ENCODE assay signal across 10 mouse cellular contexts in the genomic region with DNA sequence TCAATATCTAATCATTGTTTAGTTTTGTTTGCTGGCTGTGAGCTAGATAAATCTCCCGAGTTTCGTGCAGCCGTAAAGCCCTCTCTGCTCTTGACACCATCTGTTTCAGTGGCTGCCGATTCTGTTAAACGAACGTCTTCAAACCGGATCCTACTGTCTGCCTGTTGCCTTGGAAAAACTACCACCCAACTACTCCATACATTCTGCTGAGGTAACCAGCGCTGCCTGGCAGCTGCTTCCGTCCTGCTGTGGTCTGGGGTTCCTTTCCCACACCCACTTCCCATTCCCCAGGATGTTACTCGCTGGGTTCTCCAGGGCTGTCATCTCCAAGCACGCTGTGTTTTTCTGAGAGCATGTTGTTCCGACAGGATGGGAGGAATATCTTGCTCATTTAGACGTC.
DNase-seq lines count a peak whose midpoint lies in the region; ATAC-seq and TF ChIP-seq lines count a peak whose summit lies in the region.
"Had no signal": no experiment of that assay in that cellular context is flagged by ENCODE, and none has a peak within 500 bp of the region (broad histone marks: within the 10 kb centered on the region; RNA-seq: fewer than 3 reads in every experiment).

No protein-coding gene starts in this region.

- no peaks in the 10 kb centered on the region for H3K9me3 ChIP-seq in intestine, embryonic 14.5 days (ENCODE audit: control insufficient read depth, low read length)
- no peaks in the 10 kb centered on the region for H3K9me3 ChIP-seq in intestine, postnatal 0 days (ENCODE audit: control insufficient read depth)
- no peaks in the 10 kb centered on the region for H3K9me3 ChIP-seq in hindbrain, embryonic 16.5 days (ENCODE audit: control insufficient read depth, low read length)
- H3K9me3 ChIP-seq: embryonic facial prominence, embryonic 12.5 days had no signal

- no peak overlapping the region for H3K4me3 ChIP-seq in intestine, embryonic 14.5 days (ENCODE audit: low read depth, low read length)
- H3K4me3 ChIP-seq in intestine, postnatal 0 days (ENCODE audit: low read depth, low read length) = no peak overlapping the region
- no peak overlapping the region for H3K4me3 ChIP-seq in hindbrain, embryonic 16.5 days (ENCODE audit: low read length)
- H3K4me3 ChIP-seq: embryonic facial prominence, embryonic 12.5 days had no signal

- intact Hi-C loops in heart, postnatal 36 days (cut with DNase I) = no loop called here

- H3K4me1 ChIP-seq in intestine, embryonic 14.5 days (replicated peaks; ENCODE audit: control insufficient read depth, insufficient read depth, low read length) = 0 out of 2 replicates have a peak, but pooled peaks cover 2% of the 10 kb centered on the region
- no peaks in the 10 kb centered on the region for H3K4me1 ChIP-seq in intestine, postnatal 0 days (replicated peaks; ENCODE audit: control insufficient read depth, insufficient read depth, low read length)
- no peaks in the 10 kb centered on the region for H3K4me1 ChIP-seq in hindbrain, embryonic 16.5 days (ENCODE audit: control insufficient read depth, insufficient read depth, low read depth, low read length)
- H3K4me1 ChIP-seq: embryonic facial prominence, embryonic 12.5 days had no signal

- no peak for DNase-seq in intestine, embryonic 14.5 days (ENCODE audit: low spot score)
- DNase-seq in heart, postnatal 36 days = peak; percentile 18 to 23
- peak; percentile 18 for DNase-seq in lung, postnatal 14 days
- DNase-seq in urinary bladder, postnatal 4 days (ENCODE audit: low spot score in 2 of 2) = no peak
- no peak for DNase-seq in ovary, postnatal 36 days (ENCODE audit: low spot score)
- DNase-seq: adrenal gland, postnatal 36 days had no signal

- no peak for ATAC-seq in intestine, embryonic 14.5 days (replicated peaks; ENCODE audit: low FRiP score, low TSS enrichment, low read depth)
- ATAC-seq in intestine, postnatal 0 days = no peak
- peak; percentile 45; the same call in 1 of the 2 replicates for ATAC-seq in granulocyte monocyte progenitor cell, adult 5-6 weeks (replicated peaks; ENCODE audit: poor library complexity, severe bottlenecking)
- ATAC-seq in hindbrain, embryonic 16.5 days = no peak

- H3K4me2 ChIP-seq in intestine, embryonic 14.5 days (ENCODE audit: low read length) = peak overlapping the region; percentile 33
- H3K4me2 ChIP-seq in intestine, postnatal 0 days (replicated peaks; ENCODE audit: low read depth) = no peak overlapping the region
- no peak overlapping the region; the same call in 1 of the 2 replicates for H3K4me2 ChIP-seq in hindbrain, embryonic 16.5 days (ENCODE audit: low read length)
- H3K4me2 ChIP-seq: embryonic facial prominence, embryonic 12.5 days had no signal

- TF ChIP-seq CTCF in intestine, postnatal 0 days (IDR thresholded peaks at IDR 0.05; ENCODE audit: low read depth) = no peak

- no peaks in the 10 kb centered on the region for H3K27me3 ChIP-seq in intestine, embryonic 14.5 days (replicated peaks; ENCODE audit: control insufficient read depth, insufficient read depth, low read length)
- H3K27me3 ChIP-seq in intestine, postnatal 0 days (replicated peaks; ENCODE audit: control insufficient read depth, insufficient read depth, low read length) = no peaks in the 10 kb centered on the region
- H3K27me3 ChIP-seq in hindbrain, embryonic 16.5 days (replicated peaks; ENCODE audit: control insufficient read depth, insufficient read depth, low read length) = no peaks in the 10 kb centered on the region
- H3K27me3 ChIP-seq: embryonic facial prominence, embryonic 12.5 days had no signal

- H3K27ac ChIP-seq in intestine, embryonic 14.5 days (ENCODE audit: low read depth) = no peak overlapping the region
- H3K27ac ChIP-seq in intestine, postnatal 0 days (ENCODE audit: low read depth, low read length) = no peak overlapping the region
- H3K27ac ChIP-seq in hindbrain, embryonic 16.5 days (ENCODE audit: low read depth, low read length) = no peak overlapping the region
- H3K27ac ChIP-seq: embryonic facial prominence, embryonic 12.5 days had no signal

- H3K9ac ChIP-seq in intestine, embryonic 14.5 days (ENCODE audit: low read length) = peak overlapping the region; percentile 5; the same call in 1 of the 2 replicates
- no peak overlapping the region for H3K9ac ChIP-seq in intestine, postnatal 0 days (ENCODE audit: low read depth, low read length)
- H3K9ac ChIP-seq in hindbrain, embryonic 16.5 days (ENCODE audit: low read depth, low read length) = no peak overlapping the region
- H3K9ac ChIP-seq: embryonic facial prominence, embryonic 12.5 days had no signal

- 27% methylated on average over 13 of the region's 13 CpGs for whole genome bisulfite sequencing in intestine, embryonic 14.5 days
- 26% methylated on average over 13 of the region's 13 CpGs for WGBS in intestine, postnatal 0 days
- WGBS in hindbrain, embryonic 16.5 days = 60% methylated on average over 13 of the region's 13 CpGs

- no peaks in the 10 kb centered on the region for H3K36me3 ChIP-seq in intestine, embryonic 14.5 days (ENCODE audit: control insufficient read depth, insufficient read depth, low read length)
- no peaks in the 10 kb centered on the region; the same call in 1 of the 2 replicates for H3K36me3 ChIP-seq in intestine, postnatal 0 days (ENCODE audit: control insufficient read depth, insufficient read depth)
- H3K36me3 ChIP-seq in hindbrain, embryonic 16.5 days (ENCODE audit: control insufficient read depth, insufficient read depth, low read length) = no peaks in the 10 kb centered on the region
- H3K36me3 ChIP-seq: embryonic facial prominence, embryonic 12.5 days had no signal

Comparison
In these comparisons a context has a peak if more than half of its experiments do, and no peak if none do; other contexts are left out.
1. DNase-seq: peak in heart, postnatal 36 days (2 of 2) and lung, postnatal 14 days (single experiment); none in intestine, embryonic 14.5 days (single experiment), urinary bladder, postnatal 4 days (0 of 2) and ovary, postnatal 36 days (single experiment).